Mouse (Mus musculus) large intestine, adult 2 months (tissue): ENCODE data around the gene Hrh1. TPM values are rescaled to one million over a fixed set of nuclear protein-coding genes. Genes with fewer than 3 reads are reported as not detected.
"Not testable (repeated sequence)": the region's sequence is repeated elsewhere in the genome, so short reads cannot be mapped to it uniquely, and the experiment has no call there.

Experiments used
- DNase-seq: peaks from one replicate; pipeline ENCODE4 v3.0.0-alpha.2; 2012; ENCODE audit warnings: low read depth, low spot score
- WGBS: fragments of 180-500 bp; shearing (Covaris S2); methylation state at CpG from one replicate; pipeline ENCODE4 v1.1.7; 2018; 5-methylcytosine and 5-hydroxymethylcytosine counted together
- polyA plus RNA-seq: library from polyadenylated mRNA; depleted of rRNA; stranded (reverse); fragments of >200 nt; gene quantifications from 2 replicates; pipeline ENCODE4 v1.2.3, GENCODE M21; 2012; rRNA removed

Hrh1 gene
- polyA plus RNA-seq, 1 experiment, result 3.6 TPM

DNA sequence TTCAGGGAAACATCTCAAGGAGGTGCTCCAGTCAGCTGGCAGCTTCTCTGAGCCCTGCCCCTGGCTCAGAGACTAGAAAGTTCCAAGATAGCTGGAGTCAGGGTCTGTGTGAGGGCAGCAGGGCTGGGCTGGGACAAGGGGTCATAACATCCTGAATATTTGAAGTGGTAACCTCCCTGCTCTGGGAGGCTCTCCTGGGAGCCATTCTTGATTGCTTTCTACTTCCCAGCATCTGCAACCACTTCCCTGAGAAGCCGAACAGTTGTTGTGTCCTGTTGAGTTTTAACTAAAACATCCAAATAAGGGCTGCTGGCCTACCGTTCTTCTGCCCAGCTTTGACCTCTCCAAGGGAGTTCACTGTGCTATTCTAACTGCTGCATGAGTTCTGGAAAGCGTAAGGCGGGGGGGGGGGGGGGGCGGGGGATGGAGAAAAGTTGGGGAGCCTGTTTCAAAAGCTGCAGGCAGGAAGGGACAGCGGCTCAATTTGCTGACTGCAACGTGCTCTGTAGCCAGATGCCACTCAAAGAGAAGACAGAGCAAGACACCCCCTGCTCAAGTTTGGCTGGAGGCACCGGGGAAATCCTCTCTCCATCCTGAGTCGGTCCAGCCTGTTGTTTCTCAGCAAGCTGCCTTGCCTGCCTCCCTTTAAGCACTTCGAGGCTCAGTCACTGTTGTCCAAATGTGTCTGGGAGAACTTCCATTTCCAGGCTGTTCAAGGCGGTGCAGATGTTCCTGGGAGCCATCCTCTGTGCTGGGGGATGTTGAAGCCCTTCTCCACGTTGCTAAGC, 58.7 kb downstream of the Hrh1 start:
- WGBS, result 58% methylated on average over 12 of the region's 12 CpGs
- no peak for DNase-seq

DNA sequence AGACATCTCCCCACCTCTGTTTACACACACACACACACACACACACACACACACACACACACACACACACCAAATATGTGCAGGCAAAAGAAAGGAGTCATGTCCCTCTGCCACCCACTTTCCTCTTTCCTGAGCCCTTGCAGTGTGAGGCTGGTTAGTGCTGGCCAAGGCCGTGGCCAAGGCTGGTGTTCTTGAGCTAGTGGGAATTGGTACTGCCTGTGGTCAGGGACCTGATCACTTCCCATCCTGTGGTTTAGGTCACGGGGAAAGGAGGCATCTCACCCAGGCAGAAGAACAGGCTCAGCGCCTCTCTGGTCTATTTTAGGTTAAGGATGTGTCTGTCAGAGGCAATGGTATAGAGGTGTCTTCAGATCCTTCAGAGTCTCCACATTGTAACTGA, 59.6 kb downstream of the Hrh1 start:
- WGBS, result 86% methylated on average over 3 of the region's 3 CpGs
- DNase-seq, result no peak

DNA sequence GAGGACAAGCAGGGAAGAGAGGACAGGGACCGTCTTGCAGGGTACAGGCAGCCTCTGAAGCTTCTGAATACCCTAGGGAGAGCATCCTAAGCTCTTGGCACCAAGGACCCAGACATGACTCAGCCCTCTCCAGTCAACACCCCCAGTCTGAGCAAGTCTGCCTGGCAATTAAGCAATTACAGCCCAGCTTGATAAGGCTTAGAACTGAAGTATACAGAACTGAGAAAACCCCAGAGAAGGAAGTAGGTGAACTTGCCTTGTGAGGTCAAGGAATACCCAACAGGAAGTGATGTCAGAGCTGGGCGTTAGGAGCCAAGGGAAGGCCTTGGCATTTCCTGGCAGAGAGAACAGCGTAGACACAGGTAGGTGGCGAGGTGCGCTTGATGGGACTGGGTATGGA, 60.5 kb downstream of the Hrh1 start:
- peak; percentile 73 for DNase-seq
- 45% methylated on average over 5 of the region's 5 CpGs for WGBS

DNA sequence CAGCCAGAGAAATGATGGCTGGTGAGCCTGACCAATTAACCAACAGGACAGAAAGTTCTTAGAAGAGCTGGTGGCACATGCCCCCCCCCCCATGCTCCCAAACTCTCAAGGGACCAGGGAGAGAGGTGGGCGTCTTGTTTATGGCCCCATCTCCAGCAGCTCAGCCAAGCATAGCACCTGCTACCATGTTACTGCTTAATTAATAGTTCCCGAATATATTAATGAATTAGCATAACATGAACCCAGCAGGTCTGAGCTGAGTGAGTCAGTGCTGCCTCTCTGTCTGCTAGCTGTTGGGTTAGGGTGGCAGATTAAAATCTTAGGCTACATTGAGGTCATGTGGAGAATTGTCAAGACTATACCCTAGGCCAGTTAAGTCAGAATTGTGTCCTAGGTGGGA, 62.2 kb downstream of the Hrh1 start:
- WGBS, result 81% methylated on average over 2 of the region's 2 CpGs
- no peak for DNase-seq

DNA sequence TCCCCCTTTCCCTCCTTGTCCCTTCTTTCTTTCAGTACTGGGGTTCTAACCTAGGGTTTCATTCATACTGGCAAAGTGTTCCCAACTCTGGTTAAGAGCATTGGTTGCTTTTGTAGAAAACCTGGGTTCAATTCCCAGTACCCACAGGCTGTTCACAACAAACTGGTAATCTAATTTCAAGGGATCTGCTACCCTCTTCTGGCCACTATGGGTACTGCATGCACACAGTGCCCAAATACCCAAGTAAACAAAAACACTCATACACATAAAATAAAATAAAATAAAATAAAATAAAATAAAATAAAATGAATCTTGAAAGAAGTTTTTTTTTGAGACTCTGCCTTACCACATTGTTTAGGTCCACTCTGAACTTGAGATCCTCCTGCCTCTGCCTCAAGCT, 63.8 kb downstream of the Hrh1 start:
- DNase-seq, result no peak

DNA sequence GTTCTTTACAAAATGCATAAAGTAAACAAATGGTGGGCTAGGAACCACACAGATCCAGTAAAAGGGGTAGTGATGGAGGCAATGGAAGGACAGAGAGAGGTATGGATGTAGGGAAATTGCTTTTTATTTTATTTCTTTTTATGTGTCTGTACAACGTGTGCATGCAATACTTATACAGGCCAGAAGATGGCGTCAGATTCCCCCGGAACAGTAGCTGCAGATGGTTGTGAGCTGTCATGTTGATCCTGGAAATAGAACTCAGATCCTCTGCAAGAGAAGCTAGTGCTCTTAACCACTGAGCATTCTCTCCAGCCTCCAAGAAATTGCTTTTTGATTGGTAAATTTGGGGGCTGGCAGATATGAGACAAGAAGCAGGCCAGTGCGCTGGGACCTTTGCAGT, 65.0 kb downstream of the Hrh1 start:
- WGBS, result 31% methylated on average over 4 of the region's 4 CpGs
- DNase-seq, result no peak

DNA sequence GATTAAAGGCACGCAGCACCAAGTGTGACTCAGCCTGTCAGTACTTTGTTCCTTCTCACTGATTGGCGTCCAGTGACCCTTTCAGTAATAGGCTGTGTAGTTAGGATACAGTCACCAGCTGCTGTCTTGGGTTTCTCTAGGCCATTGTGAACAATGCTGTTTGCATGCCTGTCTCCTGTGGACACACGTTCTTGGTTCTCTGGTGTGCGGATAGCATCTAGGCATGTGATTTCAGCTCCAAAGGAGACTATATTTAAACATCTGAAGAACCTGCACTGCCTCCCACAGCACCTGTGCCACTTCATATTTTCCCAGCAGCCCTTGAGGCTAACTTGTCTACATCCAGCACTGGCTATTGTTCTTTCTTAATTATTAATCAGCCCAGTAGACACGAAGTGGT, 75.8 kb downstream of the Hrh1 start:
- DNase-seq, result no peak
- WGBS, result 60% methylated on average over 5 of the region's 5 CpGs

DNA sequence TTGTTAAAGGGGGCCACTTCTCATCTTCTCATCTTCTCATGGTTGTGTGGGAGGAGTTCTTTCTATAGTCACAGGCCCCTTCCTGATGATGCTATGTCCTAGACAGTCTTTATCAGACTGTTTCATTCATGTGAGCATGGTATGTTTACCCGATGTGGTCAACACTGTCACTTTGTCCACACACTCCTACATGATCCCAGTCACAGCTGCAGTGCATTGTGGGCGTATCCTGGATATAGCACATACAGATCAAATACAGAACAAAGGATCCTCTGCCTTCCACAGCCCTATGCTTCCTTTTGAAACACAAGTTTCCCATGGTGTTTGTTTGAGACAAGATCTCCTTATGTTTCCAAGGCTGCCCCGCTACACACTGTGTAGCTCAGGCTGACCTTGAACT, 76.3 kb downstream of the Hrh1 start:
- WGBS, result 84% methylated on average over 3 of the region's 3 CpGs
- no peak for DNase-seq

DNA sequence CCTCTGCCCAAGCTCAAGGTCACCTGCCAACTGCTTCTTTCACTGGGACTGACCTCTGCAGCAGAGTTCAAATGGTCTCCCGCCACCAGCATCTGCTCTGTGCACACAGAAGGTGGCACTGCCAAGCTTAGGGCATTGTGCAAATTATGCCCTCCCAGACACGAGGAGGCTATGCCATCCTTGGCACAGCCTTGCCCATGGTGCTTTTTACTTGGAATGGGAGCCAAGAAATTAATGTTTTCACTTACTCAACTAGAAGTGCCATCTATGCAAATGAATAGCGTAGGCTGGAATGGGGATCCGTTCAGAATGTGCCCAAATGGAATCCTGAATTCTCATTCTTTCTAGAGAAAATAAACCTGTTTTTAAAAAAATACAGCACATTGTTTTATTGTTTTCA, 77.2 kb downstream of the Hrh1 start:
- no peak for DNase-seq
- WGBS, result 86% methylated on average over 4 of the region's 4 CpGs

DNA sequence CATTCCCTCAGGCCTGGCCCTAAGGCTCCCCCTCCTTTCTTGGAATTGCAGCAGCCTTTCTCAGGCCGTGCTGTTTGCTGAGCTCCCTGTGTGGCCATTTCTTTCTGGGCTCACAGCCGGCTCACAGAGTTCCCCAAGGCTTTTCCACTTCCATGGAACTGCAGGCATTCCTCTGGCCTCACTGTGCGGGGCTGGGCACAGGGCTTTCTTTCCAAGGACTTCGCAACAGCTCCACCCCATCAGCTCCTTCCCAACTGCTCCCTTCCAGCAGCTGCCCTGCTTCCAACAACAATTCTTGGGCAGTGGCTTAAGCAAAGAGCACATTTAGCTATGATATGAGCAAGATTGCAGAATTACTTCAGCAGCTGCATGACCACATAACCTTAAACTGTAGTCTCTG, 81.0 kb downstream of the Hrh1 start:
- WGBS, result 34% methylated on average over 4 of the region's 4 CpGs
- no peak for DNase-seq

DNA sequence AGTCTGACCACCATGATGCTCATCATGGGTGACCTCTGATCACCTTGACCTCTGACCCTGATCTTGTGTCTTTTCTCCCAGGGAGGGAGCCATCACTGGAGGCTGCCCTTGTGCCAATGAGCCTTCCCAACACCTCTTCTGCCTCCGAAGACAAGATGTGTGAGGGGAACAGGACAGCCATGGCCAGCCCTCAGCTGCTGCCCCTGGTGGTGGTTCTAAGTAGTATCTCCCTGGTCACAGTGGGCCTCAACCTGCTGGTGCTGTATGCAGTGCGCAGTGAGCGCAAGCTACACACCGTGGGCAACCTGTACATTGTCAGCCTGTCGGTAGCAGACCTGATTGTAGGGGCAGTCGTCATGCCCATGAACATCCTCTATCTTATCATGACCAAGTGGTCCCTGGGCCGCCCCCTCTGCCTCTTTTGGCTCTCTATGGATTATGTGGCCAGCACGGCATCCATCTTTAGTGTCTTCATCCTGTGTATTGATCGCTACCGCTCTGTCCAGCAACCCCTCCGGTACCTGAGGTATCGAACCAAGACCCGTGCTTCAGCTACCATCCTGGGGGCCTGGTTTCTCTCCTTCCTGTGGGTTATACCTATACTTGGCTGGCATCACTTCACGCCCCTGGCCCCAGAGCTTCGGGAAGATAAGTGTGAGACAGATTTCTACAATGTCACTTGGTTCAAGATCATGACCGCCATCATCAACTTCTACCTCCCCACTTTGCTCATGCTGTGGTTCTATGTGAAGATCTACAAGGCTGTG, 82.1 kb downstream of the Hrh1 start:
- no peak for DNase-seq
- 92% methylated on average over 16 of the region's 16 CpGs for WGBS

DNA sequence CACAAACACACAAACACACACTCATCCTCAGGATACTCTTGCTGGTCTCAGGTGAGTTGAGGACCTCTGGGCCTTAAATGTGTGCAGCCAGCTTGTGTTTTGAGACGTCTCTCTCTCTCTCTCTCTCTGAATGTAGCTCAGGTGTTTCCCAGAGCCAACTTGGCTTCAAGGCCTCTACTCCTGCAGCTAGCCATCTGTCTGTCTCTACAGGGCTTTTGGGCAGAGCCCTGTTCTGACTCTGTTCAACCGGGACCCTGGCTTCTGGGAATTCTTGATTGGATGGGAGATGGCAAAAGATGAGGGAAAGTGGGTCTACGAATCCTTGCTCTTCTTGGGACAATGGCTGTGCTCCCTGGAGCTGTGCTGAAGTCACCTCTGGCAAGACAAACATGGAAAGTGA, 91.6 kb downstream of the Hrh1 start:
- WGBS, result 81% methylated on average over 3 of the region's 3 CpGs
- DNase-seq, result no peak

DNA sequence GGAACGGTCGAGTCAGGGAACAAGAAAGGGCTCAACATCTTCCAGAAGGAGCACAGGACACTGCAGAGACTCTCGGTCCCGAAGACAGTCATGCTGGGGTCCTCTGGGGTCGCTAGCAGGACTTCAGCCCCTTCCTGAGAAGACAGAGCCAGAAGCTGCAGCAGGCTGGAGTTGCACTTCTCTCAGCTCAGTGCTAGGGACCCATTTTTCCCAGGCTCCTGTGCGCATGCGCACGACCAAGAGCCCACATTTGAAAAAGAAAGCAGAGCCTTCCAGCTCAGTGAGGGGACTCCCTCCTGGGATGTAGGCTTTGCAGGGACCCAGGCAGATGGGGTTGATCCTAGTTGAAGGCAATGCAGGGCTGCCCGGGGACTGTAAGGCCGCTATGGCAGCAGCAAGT, 94.9 kb downstream of the Hrh1 start:
- not testable (repeated sequence) for DNase-seq
- WGBS, result 64% methylated on average over 10 of the region's 10 CpGs

DNA sequence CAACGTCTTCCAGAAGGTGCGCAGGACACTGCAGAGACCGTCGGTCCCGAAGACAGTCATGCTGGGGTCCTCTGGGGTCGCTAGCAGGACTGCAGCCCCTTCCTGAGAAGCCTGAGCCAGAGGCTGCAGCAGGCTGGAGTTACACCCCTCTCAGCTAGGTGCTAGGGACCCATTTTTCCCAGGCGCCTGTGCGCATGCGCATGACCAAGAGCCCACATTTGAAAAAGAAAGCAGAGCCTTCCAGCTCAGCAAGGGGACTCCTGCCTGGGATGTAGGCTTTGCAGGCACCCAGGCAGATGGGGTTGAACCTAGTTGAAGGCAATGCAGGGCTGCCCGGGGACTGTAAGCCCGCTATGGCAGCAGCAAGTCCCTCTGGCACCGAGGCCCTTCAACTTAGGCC, 97.3 kb downstream of the Hrh1 start:
- WGBS, result 26% methylated on average over 11 of the region's 12 CpGs
- DNase-seq, result not testable (repeated sequence)

DNA sequence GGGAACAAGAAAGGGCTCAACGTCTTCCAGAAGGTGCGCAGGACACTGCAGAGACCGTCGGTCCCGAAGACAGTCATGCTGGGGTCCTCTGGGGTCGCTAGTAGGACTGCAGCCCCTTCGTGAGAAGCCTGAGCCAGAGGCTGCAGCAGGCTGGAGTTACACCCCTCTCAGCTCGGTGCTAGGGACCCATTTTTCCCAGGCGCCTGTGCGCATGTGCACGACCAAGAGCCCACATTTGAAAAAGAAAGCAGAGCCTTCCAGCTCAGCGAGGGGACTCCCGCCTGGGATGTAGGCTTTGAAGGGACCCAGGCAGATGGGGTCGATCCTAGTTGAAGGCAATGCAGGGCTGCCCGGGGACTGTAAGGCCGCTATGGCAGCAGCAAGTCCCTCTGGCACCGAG, 116.3 kb downstream of the Hrh1 start:
- 31% methylated on average over 17 of the region's 17 CpGs for WGBS
- DNase-seq, result not testable (repeated sequence)

DNA sequence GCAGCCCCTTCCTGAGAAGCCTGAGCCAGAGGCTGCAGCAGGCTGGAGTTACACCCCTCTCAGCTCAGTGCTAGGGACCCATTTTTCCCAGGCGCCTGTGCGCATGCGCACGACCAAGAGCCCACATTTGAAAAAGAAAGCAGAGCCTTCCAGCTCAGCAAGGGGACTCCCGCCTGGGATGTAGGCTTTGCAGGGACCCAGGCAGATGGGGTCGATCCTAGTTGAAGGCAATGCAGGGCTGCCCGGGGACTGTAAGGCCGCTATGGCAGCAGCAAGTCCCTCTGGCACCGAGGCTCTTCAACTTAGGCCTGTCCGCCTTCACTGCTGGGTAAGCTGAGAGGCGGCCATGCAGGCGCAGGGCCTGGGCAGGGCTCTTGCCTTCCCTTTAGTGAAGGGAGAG, 131.0 kb downstream of the Hrh1 start:
- DNase-seq, result not testable (repeated sequence)
- WGBS, result 16% methylated on average over 3 of the region's 12 CpGs

Other genes starting within 250 kb of the Hrh1 start
- gene Slc6a1, start 115.3 kb upstream of the Hrh1 start, polyA plus RNA-seq, result 0.17 and 0.37 TPM in 2 replicates
- 16.8 and 19.8 TPM in 2 replicates for gene Atg7, start 245.2 kb downstream of the Hrh1 start, polyA plus RNA-seq